Mouse (Mus musculus): ENCODE results near the gene Omp.

Gene Omp

DNA sequence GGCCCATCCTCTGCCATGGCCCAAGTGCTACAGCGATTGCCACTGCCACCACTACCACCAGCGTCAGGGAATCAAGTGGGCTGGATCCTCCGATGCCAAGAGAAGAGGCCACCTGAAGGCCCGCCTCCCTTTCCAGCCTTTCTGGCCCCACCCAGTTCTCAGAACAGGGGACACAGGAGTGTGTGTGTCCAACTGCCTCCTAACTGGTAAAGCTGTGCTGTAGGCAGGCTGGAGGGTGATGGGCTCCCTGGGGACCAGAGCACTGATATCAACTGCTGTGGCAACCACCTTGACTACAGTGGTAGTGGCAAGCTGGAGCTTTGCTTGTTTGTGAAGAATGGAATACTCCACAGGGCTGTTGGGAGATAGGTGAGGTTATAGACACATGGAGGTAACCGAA, at the start of gene Omp:
Gene Omp (minus strand): TSS at position 101 of the 400 bp plus-strand sequence.
- WGBS = 87% methylated on average over 5 of the region's 5 CpGs

DNA sequence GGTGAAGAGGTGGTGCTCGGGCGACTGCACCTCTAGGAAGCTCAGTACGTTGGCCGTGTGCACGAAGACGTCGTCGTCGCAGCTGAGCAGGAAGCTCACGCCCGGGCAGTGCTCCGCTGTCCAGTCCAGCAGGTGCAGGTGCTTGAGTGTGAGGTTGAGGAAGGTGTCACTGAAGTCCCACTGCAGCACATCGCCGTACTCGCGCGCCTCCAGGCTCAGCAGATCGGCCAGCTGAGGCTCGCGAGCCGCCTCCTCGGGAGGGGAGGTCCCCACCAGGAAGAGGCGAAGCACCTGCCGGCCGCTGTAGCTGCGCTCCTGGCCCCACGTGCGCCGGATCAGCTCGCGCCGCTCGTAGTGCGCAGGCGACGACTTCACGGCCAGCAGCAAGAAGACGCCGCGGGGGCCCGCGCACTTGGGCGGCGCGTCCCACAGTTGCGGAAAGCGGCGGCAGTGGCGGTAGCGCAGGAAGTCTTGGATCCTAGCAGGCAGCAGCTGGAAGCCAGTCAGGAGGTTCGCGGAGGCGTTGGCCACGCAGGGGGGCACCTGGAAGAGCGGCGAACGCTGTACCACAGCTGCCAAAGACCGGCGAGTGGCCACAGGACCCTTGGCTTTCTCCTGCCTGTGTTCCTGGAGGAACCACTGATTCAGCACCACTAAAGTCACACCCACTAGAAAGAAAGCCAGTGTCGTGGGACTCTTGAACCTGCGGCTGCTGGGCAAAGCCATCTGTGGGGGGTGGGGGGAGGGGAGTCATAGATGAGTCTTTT, 48.9 kb upstream of the Omp start:
- WGBS = 2% methylated on average over 61 of the region's 61 CpGs

DNA sequence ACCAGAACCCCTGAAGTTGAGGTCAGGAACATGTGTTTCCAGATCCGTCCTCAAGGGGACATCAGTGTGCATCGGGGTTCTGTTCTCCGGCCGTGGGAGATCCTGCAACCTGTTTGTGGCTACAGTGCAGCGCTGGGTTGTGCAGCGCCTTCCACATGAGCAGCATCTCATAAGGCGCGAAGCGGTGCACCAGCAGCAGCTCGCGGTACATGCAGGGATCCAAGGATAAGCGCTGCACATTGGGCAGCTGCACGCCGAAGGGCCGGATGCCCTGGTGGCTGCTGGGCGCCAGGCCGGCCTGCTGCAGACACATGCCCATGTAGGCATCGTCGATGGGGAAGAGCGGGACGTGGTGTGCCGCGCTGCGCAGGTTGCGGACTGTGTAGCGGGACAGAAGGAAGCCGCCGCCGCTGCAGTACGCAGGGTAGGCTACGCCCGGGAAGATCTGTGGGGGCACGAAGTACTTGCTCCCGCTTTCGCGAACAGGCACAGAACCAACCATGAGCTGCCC, 48.3 kb upstream of the Omp start:
- WGBS = 2% methylated on average over 36 of the region's 36 CpGs

DNA sequence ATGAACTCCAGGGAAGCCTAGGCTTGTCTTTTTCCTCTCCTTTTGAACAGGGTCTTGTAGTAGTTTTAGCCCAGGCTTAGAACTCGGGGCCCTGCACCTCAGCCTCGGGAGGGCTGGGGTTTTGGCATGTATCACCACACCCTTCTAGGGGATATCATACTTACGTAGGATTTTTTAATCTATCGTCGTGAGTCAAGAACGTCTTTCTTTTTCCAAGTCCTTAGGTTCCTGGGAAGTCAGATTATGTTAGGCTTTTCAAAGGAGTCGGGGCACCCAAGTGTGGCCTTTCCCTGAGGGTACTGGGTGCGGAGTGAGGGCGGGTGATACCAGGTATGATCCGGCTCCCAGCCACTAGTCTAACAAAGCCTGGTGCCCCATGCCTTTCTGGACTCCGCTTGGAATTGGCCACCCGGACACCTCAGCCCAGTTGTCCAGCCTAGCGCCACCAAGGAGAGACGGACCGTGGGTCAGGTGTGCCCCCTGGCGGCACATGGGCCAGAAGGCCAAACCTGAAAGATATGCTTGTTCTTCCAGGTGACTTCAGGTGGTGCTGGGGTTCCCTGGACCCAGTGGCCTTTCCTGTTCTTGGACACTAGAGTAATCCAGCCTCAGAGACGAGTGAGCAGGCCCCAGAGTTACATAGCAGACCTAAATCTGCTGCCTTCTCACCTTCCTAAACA, 46.4 kb upstream of the Omp start:
- WGBS = 79% methylated on average over 17 of the region's 17 CpGs

DNA sequence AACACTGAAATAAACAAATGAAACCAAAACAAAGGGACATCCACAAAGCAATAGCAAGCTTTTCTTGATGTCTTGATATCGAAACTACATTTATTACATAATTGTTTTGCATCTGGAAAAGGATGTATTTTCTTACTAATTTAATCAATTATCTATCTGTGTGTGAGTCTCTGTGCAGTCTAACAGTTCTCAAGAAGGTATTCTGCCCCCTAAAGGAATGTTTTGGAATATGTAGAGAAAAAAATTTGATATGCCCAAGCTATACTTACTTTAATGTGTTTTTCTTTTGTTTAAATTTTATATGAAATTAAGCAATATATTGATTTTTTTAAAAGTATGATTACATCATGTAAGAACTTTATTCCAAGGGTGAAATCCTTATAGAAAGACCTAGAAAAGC, 45.3 kb upstream of the Omp start:
- WGBS = 91% methylated on average over 1 of the region's 1 CpGs

DNA sequence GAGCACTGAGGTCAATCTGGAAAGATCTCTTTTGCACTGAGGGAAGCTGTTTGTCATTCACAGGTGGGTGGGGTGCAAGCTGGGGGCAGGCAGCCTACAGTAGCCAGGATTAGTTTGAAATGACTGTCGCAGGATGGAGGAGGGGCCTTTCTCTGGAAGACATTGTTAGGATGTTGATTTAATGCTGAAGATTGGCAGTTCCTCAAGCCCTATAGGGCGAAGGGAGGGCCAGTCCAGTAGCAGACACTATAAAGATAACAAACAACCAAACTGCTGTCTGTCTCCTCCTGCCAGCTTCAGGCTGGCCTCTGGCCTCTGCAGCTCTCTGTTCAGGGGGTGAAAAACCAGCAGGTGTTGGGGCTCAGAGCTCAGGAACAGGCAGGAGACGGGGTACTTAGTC, 44.4 kb upstream of the Omp start:
- 65% methylated on average over 3 of the region's 3 CpGs for WGBS

DNA sequence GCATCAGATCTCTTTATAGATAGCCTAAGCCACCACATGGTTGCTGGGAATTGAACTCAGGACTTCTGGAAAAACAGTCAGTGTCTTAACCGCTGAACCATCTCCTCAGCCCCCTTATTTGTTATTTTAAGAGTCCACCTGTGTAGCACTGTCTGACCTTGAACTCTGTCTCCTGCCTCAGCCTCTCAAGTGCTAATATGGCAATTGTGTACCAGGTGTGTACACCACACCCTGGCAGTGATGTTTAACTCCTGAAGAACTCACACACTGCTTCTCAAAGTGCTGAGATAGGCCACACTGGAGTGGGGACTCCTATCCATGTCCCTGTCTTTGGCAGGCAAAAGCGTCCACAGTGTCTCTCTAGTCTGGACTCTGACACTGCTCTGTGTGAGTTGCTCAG, 43.4 kb upstream of the Omp start:
- WGBS = 94% methylated on average over 2 of the region's 2 CpGs

DNA sequence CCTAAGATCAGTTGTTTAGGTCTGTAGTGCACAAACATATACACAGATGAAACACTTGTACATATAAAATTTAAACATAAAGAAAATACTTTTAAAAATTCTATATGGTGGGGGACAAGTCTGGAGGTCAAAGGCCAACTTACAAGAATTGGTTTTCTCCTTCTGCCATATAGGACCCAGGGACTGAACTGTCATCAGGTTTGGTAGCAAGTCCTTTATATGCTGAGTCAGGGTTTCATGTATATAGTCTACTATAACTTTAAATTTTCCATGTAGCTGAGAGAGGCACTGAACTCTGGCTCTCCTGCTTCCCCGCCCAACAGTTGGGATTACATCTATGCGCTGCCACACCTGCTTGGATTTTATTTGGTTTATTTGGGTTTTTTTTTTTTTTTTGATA, 42.9 kb upstream of the Omp start:
- 97% methylated on average over 2 of the region's 2 CpGs for WGBS

DNA sequence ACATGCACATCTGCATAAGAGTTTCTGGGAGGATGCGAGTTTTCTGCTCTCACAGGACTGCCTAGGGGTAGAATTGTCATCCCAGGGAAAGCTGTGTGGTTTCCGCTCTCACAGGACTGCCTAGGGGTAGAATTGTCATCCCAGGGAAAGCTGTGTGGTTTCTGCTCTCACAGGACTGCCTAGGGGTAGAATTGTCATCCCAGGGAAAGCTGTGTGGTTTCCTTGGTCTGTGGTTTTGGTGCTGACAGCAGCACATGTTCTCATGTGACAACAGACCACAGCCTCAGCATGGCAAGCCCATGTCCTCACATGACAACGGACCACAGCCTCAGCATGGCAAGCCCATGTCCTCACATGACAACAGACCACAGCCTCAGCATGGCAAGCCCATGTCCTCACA, 42.0 kb upstream of the Omp start:
- WGBS = 86% methylated on average over 3 of the region's 3 CpGs

DNA sequence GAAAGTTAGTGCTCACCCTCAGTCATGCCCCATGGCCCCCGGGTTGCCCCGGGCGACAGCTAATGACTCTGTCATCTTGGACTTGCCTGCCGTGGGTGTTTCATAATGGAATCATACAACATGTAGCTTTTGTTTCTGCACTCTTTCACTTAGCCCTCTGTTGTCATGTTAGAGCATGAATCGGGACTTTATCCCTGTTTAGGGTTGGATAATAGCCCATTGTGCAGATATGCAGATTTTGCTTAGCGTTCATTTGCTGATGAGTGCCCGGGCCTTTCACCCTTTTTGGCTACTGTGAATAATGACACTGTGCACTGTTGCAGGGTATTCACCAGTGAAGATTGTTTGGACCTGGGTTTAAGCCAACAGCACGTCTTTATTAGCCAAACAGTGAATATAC, 41.3 kb upstream of the Omp start:
- 53% methylated on average over 8 of the region's 8 CpGs for WGBS

DNA sequence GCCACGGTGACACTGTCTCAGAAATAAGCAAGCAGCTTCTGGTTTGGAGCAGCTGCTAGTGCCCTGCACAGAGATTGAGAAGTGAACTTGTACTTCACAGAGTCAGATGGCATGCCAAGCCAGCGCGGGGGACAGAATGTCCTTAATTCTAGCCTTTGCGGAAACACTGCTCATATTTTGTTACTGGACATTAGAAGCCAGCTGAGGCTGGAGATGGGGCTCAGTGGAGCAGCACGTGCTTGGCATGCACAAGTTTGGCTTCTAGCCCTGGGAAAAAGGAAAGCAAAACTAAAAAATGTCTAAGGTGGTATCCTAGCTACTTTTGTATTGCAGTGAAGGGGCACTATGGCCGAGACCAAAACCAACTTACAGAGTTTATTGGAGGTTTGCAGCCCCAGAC, 40.0 kb upstream of the Omp start:
- 53% methylated on average over 6 of the region's 6 CpGs for WGBS

DNA sequence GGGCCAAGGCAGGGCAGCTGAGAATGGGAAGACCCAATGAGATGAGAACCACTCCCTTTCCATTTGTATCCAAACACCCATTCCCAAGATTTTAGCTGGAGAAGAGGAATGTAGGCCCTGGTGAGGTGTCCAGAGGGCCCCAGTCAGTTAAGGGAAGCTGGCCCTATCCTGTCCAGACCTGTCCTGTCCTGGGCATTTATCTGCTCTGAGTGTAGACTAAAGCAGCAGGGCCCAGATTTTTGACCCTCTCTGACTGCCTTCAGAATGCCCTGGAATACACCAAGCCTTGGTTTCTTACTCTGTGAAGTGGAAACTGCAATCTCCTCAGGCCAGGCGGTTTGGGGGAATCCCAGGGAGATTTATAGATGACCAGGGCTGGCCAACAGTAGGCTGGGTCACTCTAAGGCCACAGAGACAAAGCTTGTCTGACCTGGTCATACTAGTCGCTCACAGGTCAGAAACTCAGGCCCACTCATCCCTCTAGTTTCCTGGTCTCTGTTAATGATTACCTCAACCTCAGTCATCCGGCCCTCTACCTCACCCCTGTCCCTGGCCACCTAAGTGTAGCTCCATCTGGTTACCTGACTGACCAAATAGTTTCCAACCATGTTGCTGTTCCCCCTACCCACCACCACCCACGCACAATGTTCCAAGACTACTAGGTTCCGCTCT, 33.4 kb upstream of the Omp start:
- 93% methylated on average over 5 of the region's 5 CpGs for WGBS

DNA sequence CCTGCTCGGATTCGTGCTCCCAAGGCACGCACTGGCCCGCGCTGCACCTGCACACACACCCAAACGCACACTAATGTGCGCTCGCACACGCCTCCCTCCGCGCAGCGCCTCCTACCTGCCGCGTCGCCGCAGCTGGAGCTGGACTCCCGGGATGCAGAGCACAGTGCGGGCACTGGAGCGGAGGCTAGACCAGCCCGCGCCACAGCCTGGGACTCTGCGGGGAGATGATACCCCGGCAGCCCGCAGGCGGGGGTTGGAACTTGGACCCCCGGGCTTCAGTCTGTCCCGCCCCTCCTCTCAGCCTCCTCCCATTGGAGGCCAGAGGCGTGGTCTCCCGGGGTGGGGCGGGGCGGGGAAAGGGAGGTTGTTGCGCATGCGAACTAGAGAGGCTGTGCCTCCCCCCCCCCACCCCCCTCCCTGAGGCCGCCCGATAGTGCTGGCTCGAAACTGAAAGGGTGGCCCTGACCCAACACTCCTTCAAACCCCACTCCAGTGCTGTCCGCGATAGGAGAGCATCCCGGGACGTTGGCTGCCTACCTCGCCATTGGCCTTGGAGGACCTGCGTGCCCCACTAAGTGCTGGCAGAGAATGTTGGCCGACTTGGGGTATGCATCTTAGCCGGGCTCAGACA, 32.7 kb upstream of the Omp start, which contains the start of gene Capn5:
Gene Capn5 (minus strand): TSS at position 346 of the 631 bp plus-strand sequence.
- WGBS = 1% methylated on average over 44 of the region's 44 CpGs

DNA sequence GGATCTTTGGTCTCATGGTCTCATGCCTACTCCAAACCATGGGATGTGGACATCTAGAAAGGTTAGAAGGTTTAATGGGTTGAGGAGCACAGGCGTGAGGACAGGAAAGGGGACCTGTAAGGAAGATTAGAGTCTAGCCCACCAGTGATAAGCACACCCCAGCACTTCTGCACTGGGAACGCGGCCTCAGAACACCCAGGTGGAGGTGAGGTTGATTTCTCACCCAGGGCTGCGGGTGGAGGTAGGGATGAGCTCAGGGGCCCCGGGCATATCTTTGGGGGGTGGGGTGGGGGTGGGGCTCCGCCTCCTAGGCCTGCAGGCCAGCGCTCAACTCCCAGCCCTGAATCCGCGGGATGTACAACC, 32.2 kb upstream of the Omp start:
- 3% methylated on average over 9 of the region's 9 CpGs for WGBS

DNA sequence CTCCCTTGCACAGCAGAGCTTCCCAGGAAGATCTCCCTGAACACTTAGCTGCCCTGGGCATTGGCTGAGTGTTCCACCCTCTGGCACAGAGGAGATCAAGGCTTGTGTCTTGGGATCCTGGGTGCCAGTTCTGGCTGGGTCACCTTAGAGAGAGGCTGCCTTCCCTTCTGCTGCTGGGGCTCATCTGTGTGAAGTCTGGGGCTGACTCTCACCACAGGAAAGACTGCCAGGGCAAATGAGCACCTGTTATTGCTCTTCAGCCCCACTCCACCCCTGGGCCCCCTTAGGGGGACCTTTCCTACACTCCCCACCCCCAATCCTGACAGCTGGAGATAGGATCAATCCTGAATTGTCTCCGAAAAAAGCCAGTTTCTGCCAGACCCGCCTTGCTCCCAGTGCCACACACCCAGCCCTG, 31.8 kb upstream of the Omp start:
- 43% methylated on average over 2 of the region's 2 CpGs for WGBS

DNA sequence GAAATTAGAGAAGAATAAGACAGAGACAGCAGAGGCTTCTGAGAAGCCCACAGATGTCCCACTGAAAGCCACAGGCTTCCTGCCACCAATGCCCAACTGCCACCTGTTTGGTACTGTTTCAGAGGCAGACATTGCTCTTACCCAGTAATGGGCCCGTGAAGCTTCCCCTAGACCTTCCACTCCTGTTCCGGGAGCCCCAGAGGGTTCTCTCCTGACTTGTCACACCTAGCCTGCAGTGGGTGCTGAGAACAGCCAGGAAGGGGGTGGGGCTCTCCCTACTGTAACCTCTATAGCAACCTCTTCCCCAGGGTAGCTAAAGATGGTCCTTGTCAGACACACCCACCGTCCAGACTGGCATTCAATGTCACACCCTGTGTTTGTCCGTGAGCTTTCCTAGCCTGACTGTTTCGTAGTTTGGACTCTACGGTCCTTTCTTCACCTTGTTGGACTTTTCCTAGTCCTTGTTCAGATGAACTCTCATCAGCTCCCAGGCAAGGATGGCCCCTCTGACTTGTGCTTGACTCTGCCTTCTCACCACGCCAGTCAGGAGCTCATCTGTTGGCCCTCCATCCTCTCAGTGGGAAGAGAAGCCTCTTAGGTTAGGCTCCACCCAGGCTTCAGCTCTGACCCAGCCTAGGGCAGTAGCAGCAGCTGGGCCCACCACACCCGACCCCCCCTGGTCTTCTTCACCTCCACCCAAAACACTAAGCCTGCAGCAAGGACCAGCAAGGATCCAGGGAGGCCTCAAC, 31.2 kb upstream of the Omp start:
- WGBS = 79% methylated on average over 8 of the region's 8 CpGs

DNA sequence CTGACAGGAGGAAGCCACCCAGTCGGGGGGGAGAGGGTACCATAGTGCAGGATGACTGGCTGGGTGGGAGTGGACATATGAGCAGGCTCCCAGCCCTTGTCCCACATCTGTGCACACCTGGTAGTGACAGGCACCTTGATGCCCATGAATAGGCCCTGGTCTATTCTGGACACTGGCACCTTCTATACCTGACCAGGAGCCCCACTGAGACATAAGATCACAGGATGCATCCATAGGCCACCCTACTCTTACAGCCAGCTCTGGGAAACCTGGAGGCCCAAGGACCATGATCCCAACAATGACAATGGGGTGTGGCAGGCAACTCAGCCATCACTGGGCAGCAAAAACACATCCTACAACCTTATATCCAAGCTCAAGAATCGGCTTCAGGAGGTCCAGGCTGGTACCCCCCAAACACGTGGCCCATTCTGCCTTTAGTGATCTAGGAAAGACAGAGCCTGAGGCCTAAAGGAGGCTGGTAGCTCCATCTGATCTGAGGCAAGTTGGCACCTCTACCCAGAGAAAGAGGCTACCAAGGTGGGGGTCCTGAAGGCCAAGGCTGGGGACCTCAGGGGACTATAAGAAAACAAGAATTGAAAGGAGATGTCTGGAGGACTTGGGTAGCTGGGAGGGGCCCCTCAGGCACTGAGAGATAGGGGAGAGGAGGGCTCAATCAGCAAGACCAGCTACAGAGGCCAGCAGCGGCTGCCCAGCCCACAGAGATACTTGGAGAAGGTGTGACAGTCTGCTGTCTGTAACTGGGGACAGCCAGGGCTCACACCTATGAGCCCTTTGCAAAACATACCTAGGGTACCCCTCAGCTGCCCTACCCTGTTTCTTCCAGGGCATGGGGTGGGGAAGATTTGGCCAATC, 29.8 kb upstream of the Omp start:
- WGBS = 93% methylated on average over 4 of the region's 4 CpGs

DNA sequence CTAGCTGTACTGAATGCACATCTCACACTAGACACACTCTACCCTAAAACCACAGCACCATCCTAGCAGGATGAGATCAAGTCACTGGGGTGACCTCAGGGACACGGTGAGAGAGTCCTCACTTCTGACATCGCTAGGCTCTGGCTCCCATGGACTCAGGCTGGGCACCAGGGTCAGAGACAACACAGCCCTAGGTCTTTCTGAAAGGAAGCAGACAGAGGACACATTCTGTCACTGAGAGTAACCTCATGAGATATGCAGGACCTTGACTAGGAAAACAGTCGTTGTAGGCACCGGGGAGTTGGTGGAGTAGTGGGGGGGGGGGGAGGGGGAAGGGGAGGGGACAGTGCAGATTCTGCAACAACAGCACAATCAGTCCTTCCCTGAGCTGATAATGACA, 28.1 kb upstream of the Omp start:
- whole genome bisulfite sequencing = 62% methylated on average over 4 of the region's 4 CpGs

DNA sequence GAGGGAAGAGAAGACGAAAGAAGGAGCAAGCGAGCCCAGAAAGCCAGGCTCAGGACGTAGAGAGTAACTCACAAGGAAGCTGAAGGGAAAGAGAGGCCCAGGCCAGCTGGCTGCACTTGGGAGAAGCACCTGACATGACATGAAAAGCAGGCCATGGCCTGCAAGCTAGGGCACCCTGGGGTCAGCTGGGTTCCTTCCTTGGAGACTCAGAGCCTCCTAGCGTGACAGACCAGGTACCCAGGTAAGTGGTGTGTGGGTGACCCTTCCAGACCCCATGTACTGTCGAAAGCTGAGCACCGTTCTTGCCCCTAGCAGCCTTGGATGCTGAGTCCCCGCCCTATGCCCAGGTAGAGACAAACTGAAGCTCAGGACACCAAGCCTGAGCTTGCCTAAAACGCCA, 27.4 kb upstream of the Omp start:
- WGBS = 91% methylated on average over 8 of the region's 8 CpGs

Measured in cerebral cortex, adult 2 months (tissue).